ENCODE assay signal across 16 mouse cellular contexts in the genomic region with DNA sequence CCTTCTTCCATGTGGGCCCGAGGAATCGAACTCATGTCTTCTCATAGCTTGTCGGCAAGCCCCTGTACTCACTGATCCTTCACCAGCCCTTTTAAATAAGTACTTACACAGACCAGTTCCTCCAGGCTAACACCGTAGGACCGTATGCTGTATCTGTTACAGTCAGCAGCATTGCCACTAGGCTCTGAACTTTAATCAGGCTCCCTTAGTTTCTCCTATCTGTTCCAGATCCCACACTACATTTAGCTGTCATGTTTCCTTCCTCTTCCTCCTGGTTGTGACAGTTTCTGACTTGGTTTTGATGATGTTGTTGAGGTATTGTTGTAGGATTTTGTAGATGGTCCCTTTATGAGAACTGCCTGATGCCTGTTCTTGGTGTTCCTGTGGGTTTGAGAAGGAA. TPM values are rescaled to one million over a fixed set of nuclear protein-coding genes. Genes with fewer than 3 reads are reported as not detected.
"Had no signal": no experiment of that assay in that cellular context is flagged by ENCODE, and none has a peak within 500 bp of the region (broad histone marks: within the 10 kb centered on the region; RNA-seq: fewer than 3 reads in every experiment).

No protein-coding gene starts in this region.

- H3K27ac ChIP-seq: hindbrain, postnatal 0 days; kidney, postnatal 0 days; layer of hippocampus, adult 2 months; limb, embryonic 12.5 days; lung, embryonic 15.5 days; macrophage; midbrain, embryonic 10.5 days; midbrain, embryonic 15.5 days; neural tube, embryonic 12.5 days had no signal

- H3K9ac ChIP-seq: limb, embryonic 12.5 days; lung, embryonic 15.5 days; midbrain, embryonic 15.5 days; neural tube, embryonic 12.5 days had no signal

- DNase-seq: kidney, adult 11 months; kidney, adult 9 months; kidney, postnatal 36 days; lung, postnatal 14 days; right cerebral cortex, postnatal 25 days; thymus, postnatal 36 days had no signal

- H3K4me1 ChIP-seq: lung, embryonic 15.5 days had no signal

- H3K4me2 ChIP-seq: limb, embryonic 12.5 days; lung, embryonic 15.5 days; midbrain, embryonic 15.5 days; neural tube, embryonic 12.5 days had no signal

- H3K36me3 ChIP-seq: limb, embryonic 12.5 days; lung, embryonic 15.5 days; midbrain, embryonic 10.5 days; midbrain, embryonic 15.5 days; neural tube, embryonic 12.5 days had no signal

- H3K9me3 ChIP-seq: limb, embryonic 12.5 days; lung, embryonic 15.5 days; midbrain, embryonic 10.5 days; midbrain, embryonic 15.5 days; neural tube, embryonic 12.5 days had no signal

- H3K4me3 ChIP-seq: layer of hippocampus, adult 2 months; limb, embryonic 12.5 days; lung, embryonic 15.5 days; midbrain, embryonic 10.5 days; midbrain, embryonic 15.5 days; neural tube, embryonic 12.5 days had no signal

- ATAC-seq: hindbrain, postnatal 0 days; midbrain, embryonic 15.5 days had no signal

- H3K27me3 ChIP-seq: limb, embryonic 12.5 days; lung, embryonic 15.5 days; midbrain, embryonic 15.5 days; neural tube, embryonic 12.5 days had no signal

RNA-seq across cellular contexts. Expression of a gene that starts 31.2 kb away (rescaled TPM):
- total RNA-seq: monocyte, adult 5-6 weeks had no signal
